Mouse (Mus musculus): ENCODE measurements around the gene Btaf1.

Btaf1 gene

GRCm38 (mm10) chr19:36925671-36926552 lies at the start of gene Btaf1:
Gene Btaf1, plus strand, starts transcription at chr19:36926079.
- peak; percentile 76 to 83 for DNase-seq

GRCm38 (mm10) chr19:36877329-36877728 lies 48.5 kb upstream of the Btaf1 start:
- no peak for DNase-seq

GRCm38 (mm10) chr19:36878743-36879495 lies 47.0 kb upstream of the Btaf1 start:
- DNase-seq: no peak

- peak; percentile 54 to 55 for DNase-seq
Observed at GRCm38 (mm10) chr19:36883119-36883518, 42.8 kb upstream of the Btaf1 start.

GRCm38 (mm10) chr19:36886316-36886715 lies 39.6 kb upstream of the Btaf1 start:
- DNase-seq: peak in 1 of 2 experiments; percentile 17

GRCm38 (mm10) chr19:36887706-36888105 lies 38.2 kb upstream of the Btaf1 start:
- DNase-seq: no peak

- no peak for DNase-seq
Observed at GRCm38 (mm10) chr19:36891746-36892145, 34.1 kb upstream of the Btaf1 start.

GRCm38 (mm10) chr19:36896791-36897569 lies 28.9 kb upstream of the Btaf1 start:
- no peak for DNase-seq

GRCm38 (mm10) chr19:36897778-36898177 lies 28.1 kb upstream of the Btaf1 start:
- DNase-seq: peak in 1 of 2 experiments; percentile 21

GRCm38 (mm10) chr19:36903377-36903776 lies 22.5 kb upstream of the Btaf1 start:
- DNase-seq: no peak

- DNase-seq: no peak
Observed at GRCm38 (mm10) chr19:36904211-36905007, 21.5 kb upstream of the Btaf1 start.

- no peak for DNase-seq
Observed at GRCm38 (mm10) chr19:36909150-36909549, 16.7 kb upstream of the Btaf1 start.

GRCm38 (mm10) chr19:36909676-36910292 lies 16.1 kb upstream of the Btaf1 start:
- DNase-seq: peak; percentile 83

- DNase-seq: no peak
Observed at GRCm38 (mm10) chr19:36910424-36911045, 15.3 kb upstream of the Btaf1 start.

GRCm38 (mm10) chr19:36913064-36913463 lies 12.8 kb upstream of the Btaf1 start:
- DNase-seq: no peak

- no peak for DNase-seq
Observed at GRCm38 (mm10) chr19:36916206-36916605, 9.7 kb upstream of the Btaf1 start.

GRCm38 (mm10) chr19:36916876-36917389 lies 8.9 kb upstream of the Btaf1 start:
- no peak for DNase-seq

GRCm38 (mm10) chr19:36918441-36919301 lies 7.2 kb upstream of the Btaf1 start:
- peak; percentile 67 to 71 for DNase-seq

- peak; percentile 32 to 36 for DNase-seq
Observed at GRCm38 (mm10) chr19:36919466-36919865, 6.4 kb upstream of the Btaf1 start, which contains the start of gene Fgfbp3. Gene Fgfbp3, minus strand, starts transcription at chr19:36919615.

GRCm38 (mm10) chr19:36922015-36922414 lies 3.9 kb upstream of the Btaf1 start:
- peak in 1 of 2 experiments; percentile 12 for DNase-seq

All from B cell, adult 2 months (primary cell).